Mouse (Mus musculus) left cerebral cortex, postnatal 10 days (tissue): ENCODE measurements around the gene Gif. TPM values are rescaled to one million over a fixed set of nuclear protein-coding genes. Genes with fewer than 3 reads are reported as not detected.

ENCODE experiments used
- DNase-seq, 2 experiments: peaks; one replicate each; pipeline ENCODE4 v3.0.0; 2021 to 2022; ENCODE audit warnings: low spot score in 2 of 2, mixed read lengths in 1 of 2; ENCODE audit errors: extremely low spot score in 1 of 2
- intact Hi-C: fragments of 180-260 bp; cut with DNase I; formaldehyde crosslinking; loops from one replicate; pipeline ENCODE4 v1.15.1; 2025
- total RNA-seq, 2 experiments: library from RNA; stranded (reverse); gene quantifications; 2 replicates each; pipeline ENCODE4 v1.2.3; 2021

Gene Gif
- total RNA-seq, 2 experiments from 2014 or later: not detected

DNA sequence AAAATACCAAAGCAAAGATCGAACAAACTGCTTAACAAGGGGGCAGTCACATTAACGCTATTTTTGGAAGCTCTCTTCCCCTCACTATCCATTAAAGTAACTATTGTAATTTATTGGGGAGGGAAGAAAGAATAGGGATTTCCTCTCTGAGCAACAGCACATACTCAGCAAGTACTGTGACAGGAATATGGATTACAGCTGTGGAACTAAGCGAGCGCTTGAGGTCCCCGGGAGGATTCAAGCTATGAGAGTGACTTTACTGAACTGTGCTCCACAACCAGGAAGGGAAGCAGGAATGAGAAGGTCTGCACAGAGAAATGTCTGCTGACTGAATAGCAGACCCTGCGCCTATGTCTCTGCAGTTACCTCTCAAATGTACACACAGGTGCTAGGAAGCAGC, 41.5 kb downstream of the Gif start:
- intact Hi-C loops: no loop called here
- no peak for DNase-seq

DNA sequence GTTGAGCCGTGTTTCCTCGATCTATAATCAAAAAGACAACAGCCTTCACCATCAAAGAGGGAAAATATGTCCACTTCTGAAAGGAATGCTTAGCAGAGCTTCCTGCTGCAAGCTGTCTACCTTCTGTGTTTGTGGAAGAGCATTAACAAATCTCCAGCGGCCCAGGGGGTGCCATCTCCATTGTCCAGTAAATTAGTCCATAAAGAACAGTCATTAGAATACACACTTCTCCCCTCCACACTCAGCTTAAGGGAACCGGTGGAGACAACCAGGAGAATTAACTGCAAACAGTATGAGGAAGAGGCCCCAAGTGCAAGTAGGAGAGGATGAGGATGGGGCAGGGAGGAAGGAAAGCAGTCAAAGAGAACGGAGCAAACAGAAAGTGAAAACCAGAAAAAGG, 44.5 kb downstream of the Gif start:
- DNase-seq: no peak
- intact Hi-C loops: no loop called here

DNA sequence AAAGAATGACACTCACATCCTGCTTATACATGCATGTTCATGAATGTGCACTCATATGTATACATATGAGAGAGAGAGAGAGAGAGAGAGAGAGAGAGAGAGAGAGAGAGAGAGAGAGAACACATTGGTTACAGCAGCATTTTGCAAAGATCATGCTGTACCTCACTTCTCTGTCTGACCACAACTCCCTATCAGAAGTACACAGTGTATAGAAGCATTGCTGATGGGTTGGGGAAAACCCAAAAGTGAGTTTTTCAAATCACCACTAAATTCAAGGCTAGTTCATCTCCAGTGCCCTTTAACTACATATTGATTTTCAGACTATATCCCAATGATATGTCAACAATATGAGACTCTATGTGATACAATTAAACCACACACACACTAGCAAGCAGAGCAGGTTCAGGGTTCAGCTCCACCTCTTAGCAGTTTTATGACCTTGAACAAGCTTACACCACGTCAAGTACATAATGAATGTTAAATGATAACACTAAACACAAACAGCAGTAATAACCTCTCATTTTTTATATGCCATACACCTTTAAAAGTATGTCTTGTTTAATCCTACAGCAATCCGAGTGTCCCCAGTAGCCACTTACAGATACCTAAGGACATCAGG, 46.5 kb downstream of the Gif start:
- intact Hi-C loops: no loop called here
- no peak for DNase-seq

DNA sequence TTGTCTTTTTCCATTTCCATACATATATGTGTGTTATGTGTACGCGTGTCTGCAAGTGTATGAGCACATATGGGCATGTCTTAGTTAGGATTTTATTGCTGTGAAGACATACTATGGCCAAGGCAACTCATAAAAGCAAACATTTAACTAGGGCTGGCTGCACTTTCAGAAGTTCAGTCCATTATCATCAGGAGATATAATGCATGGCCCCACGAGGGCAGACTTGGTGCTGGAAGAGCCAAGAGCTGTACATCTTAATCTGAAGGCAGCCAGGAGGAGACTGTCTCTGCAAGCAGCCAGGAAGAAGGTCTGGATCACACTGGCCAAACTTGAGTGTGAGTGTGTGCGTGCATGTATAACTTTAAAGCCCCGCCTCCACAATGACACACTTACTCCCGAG, 47.1 kb downstream of the Gif start:
- intact Hi-C loops: no loop called here

DNA sequence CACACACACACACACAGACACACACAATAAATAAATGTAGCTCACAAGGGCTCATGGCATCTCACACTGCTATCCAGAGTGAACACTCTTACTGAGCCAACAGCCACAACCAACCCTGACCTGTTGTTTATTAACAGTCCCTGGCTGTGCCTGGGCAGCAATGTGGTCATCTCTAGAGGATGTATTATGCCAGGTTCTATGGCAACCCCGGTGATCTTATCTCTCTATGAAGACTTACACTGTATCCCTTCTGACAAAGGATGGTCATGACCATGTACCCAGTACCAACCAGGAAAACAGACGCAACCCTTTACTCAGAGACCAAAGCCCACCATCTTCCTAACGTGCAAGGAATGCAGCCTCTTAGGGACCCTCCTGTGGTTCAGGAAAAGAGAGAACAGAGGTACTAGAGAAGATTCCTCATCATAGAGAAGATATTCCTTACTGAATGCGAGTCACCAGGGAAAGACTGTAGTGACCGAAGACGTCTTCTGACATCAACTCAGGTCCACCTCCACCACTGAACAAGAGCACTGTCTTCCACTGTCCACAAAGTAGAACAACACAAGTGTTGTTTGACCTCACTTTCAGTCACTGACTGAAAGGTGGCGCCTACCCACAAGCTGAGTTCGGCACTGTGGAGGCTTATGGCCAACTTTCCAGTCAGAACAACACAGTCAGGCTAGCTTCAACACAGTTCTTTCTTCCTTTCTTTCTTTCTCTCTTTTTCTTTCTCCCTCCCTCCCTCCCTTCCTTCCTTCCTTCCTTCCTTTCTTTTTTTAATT, 53.4 kb downstream of the Gif start:
- no peak for DNase-seq
- intact Hi-C loops: no loop called here

More for the DNA sequence above, 47.1 kb downstream of the Gif start:
- DNase-seq: no peak

DNA sequence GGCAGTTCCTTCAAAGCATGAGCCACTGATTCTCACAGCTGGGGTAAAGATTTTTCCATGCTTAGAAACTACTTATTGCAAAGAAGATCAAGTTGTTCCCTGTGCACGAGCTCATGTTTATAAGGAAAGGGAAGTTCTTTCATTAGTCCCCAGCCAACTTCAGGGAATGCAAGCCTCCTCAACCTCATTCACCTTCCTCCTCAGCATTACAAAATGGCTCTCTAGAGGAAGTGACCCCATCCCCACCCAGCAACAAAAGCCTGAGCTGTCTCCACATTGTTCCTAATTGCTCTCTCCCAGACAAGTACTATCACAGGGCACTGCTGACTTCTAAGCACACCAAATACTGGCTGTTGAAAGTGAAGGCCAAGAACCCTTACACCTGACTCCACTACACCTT, 57.1 kb downstream of the Gif start:
- no peak for DNase-seq
- intact Hi-C loops: no loop called here

DNA sequence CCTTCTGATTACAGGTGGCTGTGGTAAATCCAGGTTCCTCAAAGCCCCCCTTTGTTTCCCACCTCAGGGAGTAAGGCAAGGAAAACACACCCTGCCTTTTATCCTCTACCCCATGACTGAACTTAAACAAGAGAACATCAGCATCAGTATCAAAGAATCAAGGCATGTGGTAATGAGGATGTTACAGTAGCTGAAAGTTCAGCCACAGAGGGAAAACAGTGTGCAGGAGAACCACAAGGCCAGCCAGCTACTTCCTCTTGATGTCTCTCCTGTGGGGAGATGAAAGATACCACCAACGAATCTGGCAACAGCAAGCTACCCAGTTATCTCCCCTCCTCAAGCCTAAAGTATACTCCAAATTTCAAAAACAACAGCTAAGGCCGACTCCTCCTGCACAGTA, 59.9 kb downstream of the Gif start:
- intact Hi-C loops: no loop called here
- DNase-seq: no peak

DNA sequence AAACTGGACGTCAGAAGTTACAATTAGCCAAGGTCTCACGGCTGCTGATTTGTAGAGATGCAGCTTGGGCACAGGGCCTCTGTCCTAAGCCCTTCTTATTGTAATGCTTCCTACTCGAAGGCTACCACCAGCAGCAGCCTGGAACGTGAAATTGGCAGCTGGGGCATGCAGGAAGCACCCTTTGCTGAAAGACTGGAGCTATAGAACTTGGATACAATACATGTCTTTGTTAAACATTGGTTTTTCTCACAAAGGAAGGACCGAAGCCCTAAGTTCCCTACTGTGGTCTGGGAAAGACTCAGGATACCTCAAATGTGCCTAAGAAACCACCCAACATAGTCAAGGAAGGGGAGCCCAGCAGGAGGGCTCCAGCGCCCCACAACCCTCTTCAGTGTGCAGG, 60.5 kb downstream of the Gif start:
- DNase-seq: no peak

DNA sequence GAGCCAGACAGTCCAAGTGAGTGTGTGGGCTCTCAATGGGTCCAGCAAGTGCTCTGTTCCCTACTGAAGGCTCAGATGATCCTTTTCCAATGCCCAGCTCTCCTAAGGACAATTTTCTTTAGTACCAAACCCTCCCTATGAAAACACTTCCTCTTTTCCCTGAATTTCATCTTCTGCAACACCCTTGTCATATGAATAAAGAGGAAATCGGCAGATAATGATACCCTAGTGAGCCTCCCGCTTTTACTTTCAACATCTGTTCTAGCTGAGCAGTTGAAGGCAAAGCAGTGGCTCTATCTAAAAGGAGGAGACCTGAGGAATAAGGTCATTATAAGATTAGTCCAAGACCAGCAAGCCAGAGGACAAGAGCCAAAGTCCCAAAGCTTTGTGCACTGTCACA, 61.1 kb downstream of the Gif start:
- DNase-seq: no peak
- intact Hi-C loops: no loop called here

More for the DNA sequence above, 60.5 kb downstream of the Gif start:
- intact Hi-C loops: no loop called here

DNA sequence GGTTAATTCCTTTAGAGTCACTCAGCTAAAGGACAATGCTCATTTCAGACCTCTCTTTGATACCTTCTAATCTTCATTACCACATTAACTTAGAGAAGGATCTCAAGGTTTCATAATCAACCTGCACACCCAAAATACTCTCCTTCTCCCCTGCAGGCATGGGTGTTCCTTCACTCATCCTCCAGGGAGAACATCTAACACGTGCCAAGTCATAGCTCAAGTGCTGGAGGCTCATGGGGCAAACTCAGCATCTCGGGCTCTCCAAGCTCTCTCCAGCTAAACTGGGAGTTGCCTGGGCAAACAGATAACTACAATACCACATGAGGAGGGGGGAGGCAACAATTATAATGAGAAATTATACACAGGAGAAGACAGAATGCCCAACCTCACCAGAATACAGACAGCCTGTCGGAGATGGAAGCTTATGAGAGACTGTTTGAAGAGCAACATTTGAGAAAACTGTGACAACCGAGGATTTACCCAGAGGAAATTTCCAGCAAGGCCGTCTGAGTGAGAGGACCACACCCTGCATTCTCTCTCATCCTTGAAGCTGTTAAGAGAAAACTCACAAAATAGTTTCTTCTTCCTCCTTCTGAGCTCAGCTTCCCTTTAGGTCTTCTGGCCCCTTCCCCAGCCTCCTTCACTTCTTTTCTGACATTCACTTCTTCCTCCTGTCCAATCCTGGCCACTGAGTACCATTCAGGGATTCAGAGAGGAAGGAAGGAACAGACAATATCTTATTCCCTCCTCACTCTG, 62.8 kb downstream of the Gif start:
- no peak for DNase-seq
- intact Hi-C loops: no loop called here

DNA sequence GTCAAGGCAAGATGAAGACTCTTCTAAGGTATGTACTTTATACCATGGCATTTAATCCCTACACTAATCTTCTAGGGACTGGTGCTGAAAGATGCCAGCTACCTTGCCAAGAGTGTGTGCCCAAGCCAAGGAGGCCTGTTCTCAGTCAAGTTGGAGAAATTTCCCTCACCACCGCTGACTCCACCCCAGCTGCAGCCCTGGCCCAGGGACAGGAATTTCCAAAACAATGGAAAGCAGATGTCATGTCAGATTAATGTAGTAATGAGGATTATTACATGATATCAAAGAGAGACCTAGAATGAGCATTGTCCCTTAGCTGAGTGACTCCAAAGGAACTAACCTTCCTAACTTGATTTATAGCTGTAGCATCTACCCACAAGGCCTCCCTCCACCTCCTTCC, 63.5 kb downstream of the Gif start:
- DNase-seq: no peak
- intact Hi-C loops: no loop called here

DNA sequence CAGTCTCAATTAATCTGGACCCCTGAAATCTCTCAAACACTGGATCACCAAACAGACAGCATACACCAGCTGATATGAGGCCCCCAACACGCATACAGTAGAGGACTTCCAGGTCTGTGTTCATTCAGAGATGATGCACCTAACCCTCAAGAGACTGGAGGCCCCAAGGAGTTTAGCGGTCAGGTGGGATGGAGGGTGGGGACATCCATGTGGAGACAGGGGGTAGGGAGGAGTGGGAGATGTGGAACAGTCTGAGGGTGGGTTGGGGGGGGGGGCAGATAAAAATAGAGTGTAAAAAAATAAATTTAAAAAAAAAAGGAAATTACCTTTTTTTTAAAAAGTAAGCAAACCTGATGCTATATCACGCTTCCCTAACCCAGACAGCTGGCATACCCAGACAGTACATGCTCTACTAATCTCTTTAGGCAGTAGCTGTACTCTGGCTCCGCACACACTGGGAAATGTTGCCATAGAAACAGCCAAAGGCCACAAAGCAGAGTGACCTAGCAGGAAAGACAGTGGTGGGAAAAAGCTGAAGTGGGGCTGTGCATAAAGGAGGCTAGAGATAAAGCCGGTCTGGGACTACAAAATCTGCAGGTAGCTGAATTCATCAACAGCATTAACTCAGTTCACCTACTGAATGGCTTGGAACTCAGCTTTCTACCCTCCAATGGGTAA, 64.5 kb downstream of the Gif start:
- intact Hi-C loops: no loop called here
- DNase-seq: no peak

Other genes with a start within 250 kb of the Gif start
- 1 to 10 TPM; 2.0 to 3.9 TPM for gene Ms4a6b, start 231.0 kb upstream of the Gif start, total RNA-seq
- gene Ms4a4d, start 210.8 kb upstream of the Gif start, total RNA-seq: not detected
- gene Ms4a6d, start 142.7 kb upstream of the Gif start, total RNA-seq: 1 to 10 TPM in 1 of 2 experiments, under 1 TPM in 1; 0.91 to 1.6 TPM
- not detected for gene Ms4a2, start 123.8 kb upstream of the Gif start, total RNA-seq
- gene Ms4a3, start 106.7 kb upstream of the Gif start, total RNA-seq: not detected
- not detected for gene Oosp2, start 87.0 kb upstream of the Gif start, total RNA-seq
- gene Oosp1, start 56.4 kb upstream of the Gif start, total RNA-seq: under 1 TPM in 1 of 2 experiments, not detected in 1; 0.43 TPM
- gene Oosp3, start 50.5 kb upstream of the Gif start, total RNA-seq: not detected
- gene Mrpl16, start 22.8 kb downstream of the Gif start, total RNA-seq: 10 to 100 TPM; 48.3 to 50.1 TPM
- gene Stx3, start 71.8 kb downstream of the Gif start, total RNA-seq: 10 to 100 TPM; 17.7 to 17.8 TPM
- gene Olfr1417, start 91.7 kb downstream of the Gif start, total RNA-seq: not detected
- gene Olfr1418, start 113.5 kb downstream of the Gif start, total RNA-seq: not detected
- not detected for gene Olfr1419, start 127.6 kb downstream of the Gif start, total RNA-seq
- not detected for gene Olfr1420, start 139.0 kb downstream of the Gif start, total RNA-seq
- 10 to 100 TPM; 19.8 to 20.9 TPM for gene Patl1, start 164.8 kb downstream of the Gif start, total RNA-seq
- 10 to 100 TPM; 58.7 to 59.4 TPM for gene Osbp, start 218.4 kb downstream of the Gif start, total RNA-seq